Mouse (Mus musculus) ES-E14 (cell line): ENCODE measurements at regions not wholly inside any gene's neighbourhood (a gene's known extent, or its start where the extent isn't known, plus 50 kb on each side); places are given as distances from the start of the nearest gene placed in this dataset.

ENCODE experiments used
- DNase-seq: peaks from one replicate; pipeline ENCODE4 v3.0.0-alpha.2; 2013; ENCODE audit warnings: low read depth, low spot score
- H3K27ac ChIP-seq: 2 replicates; pipeline ENCODE4 v1.5.1; 2012; ENCODE audit warnings: low read depth, mild to moderate bottlenecking, low read length, moderate library complexity, mixed read lengths; ENCODE audit not compliant: poor library complexity, insufficient read depth, severe bottlenecking
- H3K36me3 ChIP-seq: 2 replicates; pipeline ENCODE4 v1.6.1; 2012; ENCODE audit warnings: mild to moderate bottlenecking, low read length, moderate library complexity, mixed read lengths; ENCODE audit not compliant: control insufficient read depth, poor library complexity, insufficient read depth, severe bottlenecking
- H3K4me1 ChIP-seq, 2 experiments: fragments of 150-350 bp in 1 of 2; sonication (generic) in 1 of 2; 2 replicates each; pipeline ENCODE4 v1.6.1; 2012; ENCODE audit warnings: low read length in 2 of 2, mild to moderate bottlenecking in 1 of 2, mixed read lengths in 1 of 2; ENCODE audit not compliant: control insufficient read depth in 2 of 2, insufficient read depth in 2 of 2, poor library complexity in 1 of 2
- H3K4me3 ChIP-seq, 2 experiments: fragments of 150-350 bp in 1 of 2; sonication (generic) in 1 of 2; 2 replicates each; pipeline ENCODE4 v1.5.1; 2012; ENCODE audit warnings: low read length in 2 of 2, low read depth in 1 of 2, mild to moderate bottlenecking in 1 of 2, mixed read lengths in 1 of 2; ENCODE audit not compliant: insufficient read depth in 1 of 2, poor library complexity in 1 of 2, severe bottlenecking in 1 of 2
- H3K9ac ChIP-seq: 2 replicates; pipeline ENCODE4 v1.6.1; 2012; ENCODE audit warnings: low read depth, mild to moderate bottlenecking, low read length, mixed read lengths; ENCODE audit not compliant: poor library complexity, insufficient read depth, severe bottlenecking
- H3K9me3 ChIP-seq: fragments of 150-350 bp; sonication (generic); 2 replicates; pipeline ENCODE4 v1.6.1; 2012; ENCODE audit warnings: low read depth, mild to moderate bottlenecking, low read length; ENCODE audit not compliant: control insufficient read depth, insufficient read depth
- CHD2 ChIP-seq: IDR thresholded peaks from 2 replicates; pipeline ENCODE4 v1.6.1; 2014; ENCODE audit warnings: mild to moderate bottlenecking, low read depth, low read length, inconsistent platforms
- HCFC1 ChIP-seq: IDR thresholded peaks from 2 replicates; pipeline ENCODE4 v1.6.1; 2012; ENCODE audit warnings: low read length, inconsistent platforms, borderline replicate concordance; ENCODE audit not compliant: insufficient read depth
- MAFK ChIP-seq: IDR thresholded peaks from 2 replicates; pipeline ENCODE4 v1.6.1; 2014; ENCODE audit warnings: mild to moderate bottlenecking, low read depth, low read length, inconsistent platforms; ENCODE audit not compliant: insufficient read depth
- ZC3H11A ChIP-seq: IDR thresholded peaks from 2 replicates; pipeline ENCODE4 v1.6.1; 2012; ENCODE audit warnings: low read depth, mild to moderate bottlenecking, inconsistent platforms, low read length, borderline replicate concordance
- ZNF384 ChIP-seq: IDR thresholded peaks from 2 replicates; pipeline ENCODE4 v1.6.1; 2012; ENCODE audit warnings: low read depth, low read length, inconsistent platforms
- in situ Hi-C, 2 experiments: fragments of 600-800 bp; cut with MboI; formaldehyde crosslinking; loops; one replicate each; pipeline ENCODE4 v1.15.1; 2025; ENCODE audit warnings: low sequenced_read_pairs in 2 of 2, inconsistent platforms in 1 of 2; ENCODE audit not compliant: unreplicated experiment in 2 of 2

GRCm38 (mm10) chr9:102449366-102449765 lies 56.2 kb upstream of the Ky start:
- in situ Hi-C loops, result no loop called here
- H3K36me3 ChIP-seq, result no peaks in the 10 kb centered on the region
- no peak overlapping the region for H3K27ac ChIP-seq
- H3K4me1 ChIP-seq, result no peaks in the 10 kb centered on the region
- H3K4me3 ChIP-seq, result no peak overlapping the region
- H3K9me3 ChIP-seq, result no peaks in the 10 kb centered on the region
- H3K9ac ChIP-seq, result no peak overlapping the region
- DNase-seq, result no peak
- no peak for TF ChIP-seq HCFC1
- no peak for TF ChIP-seq MAFK
- no peak for TF ChIP-seq CHD2
- TF ChIP-seq ZC3H11A, result no peak
- no peak for TF ChIP-seq ZNF384

GRCm38 (mm10) chr9:102446066-102446465 lies 59.5 kb upstream of the Ky start:
- in situ Hi-C loops, result no loop called here
- Histone ChIP-seq H3K36me3 (no peaks in the 10 kb centered on the region), H3K9me3 (no peaks in the 10 kb centered on the region), H3K27ac (no peak overlapping the region), H3K9ac (no peak overlapping the region), H3K4me1 (no peaks in the 10 kb centered on the region), H3K4me3 (no peak overlapping the region)
- TF ChIP-seq CHD2 (no peak), HCFC1 (no peak), ZC3H11A (no peak)
- no peak for DNase-seq

GRCm38 (mm10) chr9:102442198-102442842 lies 63.2 kb upstream of the Ky start:
- Histone ChIP-seq H3K9ac (no peak overlapping the region), H3K4me3 (no peak overlapping the region), H3K4me1 (no peaks in the 10 kb centered on the region), H3K27ac (no peak overlapping the region), H3K9me3 (no peaks in the 10 kb centered on the region), H3K36me3 (no peaks in the 10 kb centered on the region)
- in situ Hi-C loops, result no loop called here
- DNase-seq, result no peak
- TF ChIP-seq ZNF384, result no peak
- TF ChIP-seq HCFC1, result no peak
- no peak for TF ChIP-seq ZC3H11A
- no peak for TF ChIP-seq MAFK

- no peak overlapping the region for H3K4me3 ChIP-seq
- no peak overlapping the region for H3K9ac ChIP-seq
- no peaks in the 10 kb centered on the region for H3K4me1 ChIP-seq
- H3K9me3 ChIP-seq, result no peaks in the 10 kb centered on the region
- no peak overlapping the region for H3K27ac ChIP-seq
- in situ Hi-C loops, result no loop called here
- no peaks in the 10 kb centered on the region for H3K36me3 ChIP-seq
- no peak for DNase-seq
- TF ChIP-seq HCFC1 (no peak), CHD2 (no peak)
Measured at GRCm38 (mm10) chr9:102437641-102438040, 67.9 kb upstream of the Ky start.

GRCm38 (mm10) chr9:102436378-102436777 lies 69.2 kb upstream of the Ky start:
- peak; percentile 33 for DNase-seq
- Histone ChIP-seq H3K4me3 (no peak overlapping the region), H3K4me1 (no peaks in the 10 kb centered on the region), H3K36me3 (no peaks in the 10 kb centered on the region), H3K27ac (no peak overlapping the region), H3K9me3 (no peaks in the 10 kb centered on the region), H3K9ac (no peak overlapping the region)
- in situ Hi-C loops, result no loop called here
- TF ChIP-seq MAFK (no peak), ZNF384 (no peak), CHD2 (no peak), HCFC1 (no peak), ZC3H11A (no peak)
